Mouse (Mus musculus): ENCODE measurements at regions not wholly inside any gene's neighbourhood (a gene's known extent, or its start where the extent isn't known, plus 50 kb on each side); places are given as distances from the start of the nearest gene placed in this dataset.

GRCm38 (mm10) chr11:71840635-71841443, 91.1 kb downstream of the Wscd1 start:
- no peak for DNase-seq (ENCODE audit: extremely low read depth)
- peaks cover 57% of the 10 kb centered on the region for H3K27me3 ChIP-seq (replicated peaks)
- no peaks in the 10 kb centered on the region for H3K9me3 ChIP-seq (replicated peaks; ENCODE audit: low read length)
- no peak overlapping the region for H3K4me3 ChIP-seq (replicated peaks in 1 of 3; ENCODE audit: low read depth in 2 of 3, low read length in 2 of 3, poor library complexity in 1 of 3)
- H3K4me1 ChIP-seq (ENCODE audit: control insufficient read depth in 1 of 2, insufficient read depth in 2 of 2): no peaks in the 10 kb centered on the region
- no peak overlapping the region for H3K4me2 ChIP-seq (ENCODE audit: insufficient read depth, low read depth, poor library complexity, severe bottlenecking)
- H3K27ac ChIP-seq (ENCODE audit: insufficient read depth, low read depth): no peak overlapping the region
- no peaks in the 10 kb centered on the region for H3K79me2 ChIP-seq (replicated peaks; ENCODE audit: control insufficient read depth, extremely low read depth, insufficient read depth, poor library complexity, severe bottlenecking)
- H3K9ac ChIP-seq (ENCODE audit: insufficient read depth, low read depth): no peak overlapping the region
- dilution Hi-C loops (cut with MboI; ENCODE audit: extremely low pct_ligation_motif_present, extremely low pct_unique_long_range_greater_than_20kb, low sequenced_read_pairs) (no loop called here), in situ Hi-C loops (cut with MboI; ENCODE audit: low pct_ligation_motif_present, low pct_unique_long_range_greater_than_20kb, low sequenced_read_pairs) (no loop called here)
- H3K36me3 ChIP-seq (replicated peaks in 1 of 2; ENCODE audit: control insufficient read depth in 1 of 2, insufficient read depth in 1 of 2, low read length in 1 of 2): no peaks in the 10 kb centered on the region
- TF ChIP-seq USF1 (IDR thresholded peaks at IDR 0.05; ENCODE audit: low read depth, low read length) (no peak), TBP (conservative IDR thresholded peaks at IDR 0.05; ENCODE audit: low read depth, low read length) (no peak), CHD1 (IDR thresholded peaks at IDR 0.05; ENCODE audit: low read depth, low read length) (no peak)

Measured in CH12.LX (cell line).